Mouse (Mus musculus): Measurements from ENCODE around the gene Psme4. TPM values are rescaled to one million over a fixed set of nuclear protein-coding genes. Genes with fewer than 3 reads are reported as not detected.

Psme4 gene
- total RNA-seq, 2 experiments from 2014 or later, result 36.4 to 51.5 TPM

Other genes with a start within 250 kb of the Psme4 start
- gene Acyp2, start 122.1 kb upstream of the Psme4 start, total RNA-seq (2014; fragmentation: Nextera tagmentation), result 2.1 and 13.6 TPM in 2 replicates
- gene Acyp2, start 122.1 kb upstream of the Psme4 start, total RNA-seq (2017), result 0.72 and 4.3 TPM in 2 replicates
- not detected in 2 replicates for gene Gpr75, start 113.6 kb downstream of the Psme4 start, total RNA-seq (2014; fragmentation: Nextera tagmentation)
- gene Gpr75, start 113.6 kb downstream of the Psme4 start, total RNA-seq (2017), result not detected in 2 replicates
- 13.8 and 18.5 TPM in 2 replicates for gene Asb3, start 113.7 kb downstream of the Psme4 start, total RNA-seq (2014; fragmentation: Nextera tagmentation)
- 15.8 and 17.8 TPM in 2 replicates for gene Asb3, start 113.7 kb downstream of the Psme4 start, total RNA-seq (2017)
- gene Erlec1, start 182.6 kb downstream of the Psme4 start, total RNA-seq (2014; fragmentation: Nextera tagmentation), result 33.5 and 34.9 TPM in 2 replicates
- gene Erlec1, start 182.6 kb downstream of the Psme4 start, total RNA-seq (2017), result 27.1 and 33.7 TPM in 2 replicates
- gene Chac2, start 214.6 kb downstream of the Psme4 start, total RNA-seq (2014; fragmentation: Nextera tagmentation), result 5.6 and 7.5 TPM in 2 replicates
- gene Chac2, start 214.6 kb downstream of the Psme4 start, total RNA-seq (2017), result 7.8 and 13.9 TPM in 2 replicates

Data from granulocyte monocyte progenitor cell, adult 5-6 weeks (primary cell).